Mouse (Mus musculus): ENCODE data around the gene Celf2.

GRCm38 (mm10) chr2:6715562-6715961 lies 793.8 kb downstream of the Celf2 start:
- no peak for TF ChIP-seq CTCF (IDR thresholded peaks at IDR 0.05; ENCODE audit: control insufficient read depth, insufficient read depth, insufficient replicate concordance, low read depth, low read length)
- TF ChIP-seq POLR2A (IDR thresholded peaks at IDR 0.05; ENCODE audit: control insufficient read depth, low read depth, low read length), result no peak
